Mouse (Mus musculus): Measurements from ENCODE around the gene Il1f5.

DNA sequence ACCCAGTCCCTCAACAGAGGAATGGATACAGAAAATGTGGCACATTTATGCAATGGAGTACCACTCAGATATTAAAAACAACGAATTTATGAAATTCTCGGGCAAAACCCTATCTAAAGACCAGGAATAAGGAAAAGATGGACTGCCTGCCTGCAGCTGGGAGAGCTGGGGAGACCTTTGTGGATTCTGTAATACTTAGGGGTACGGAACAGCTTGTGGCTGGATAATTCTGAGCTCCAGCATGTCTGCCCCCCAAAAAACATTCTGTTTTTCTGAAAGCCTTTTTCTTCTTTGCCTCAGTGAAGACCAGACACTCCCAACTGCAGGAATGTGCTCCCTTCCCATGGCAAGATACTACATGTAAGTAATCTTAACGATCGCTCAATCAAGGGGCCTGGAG lies 14.1 kb downstream of the Il1f5 start, which contains the start of gene Il1f10:
- no peak for TF ChIP-seq POLR2A (IDR thresholded peaks at IDR 0.05; ENCODE audit: extremely low read depth, insufficient read depth, low read length)
- TF ChIP-seq CTCF (IDR thresholded peaks at IDR 0.05; ENCODE audit: low read depth, low read length) = no peak
